Mouse (Mus musculus) spleen, adult 2 months (tissue): ENCODE data around the gene Csf2. TPM values are rescaled to one million over a fixed set of nuclear protein-coding genes. Genes with fewer than 3 reads are reported as not detected.
A peak's percentile ranks its signal among the peaks of the same experiment; 100 is the strongest.

Source experiments
- DNase-seq, 2 experiments: peaks; one replicate each; pipeline versions ENCODE4 v3.0.0 to v3.0.0-alpha.2; 2012 to 2021; ENCODE audit warnings: low spot score in 2 of 2, low read depth in 1 of 2
- H3K27ac ChIP-seq: fragments of 200-500 bp; 2 replicates; pipeline ENCODE4 v1.5.1; 2012; ENCODE audit warnings: low read length, inconsistent platforms; ENCODE audit not compliant: insufficient read depth
- H3K27me3 ChIP-seq: fragments of 200-500 bp; 2 replicates; pipeline ENCODE4 v1.6.1; 2012; ENCODE audit warnings: mild to moderate bottlenecking, moderate library complexity, low read length, inconsistent platforms; ENCODE audit not compliant: control insufficient read depth, insufficient read depth
- H3K36me3 ChIP-seq: fragments of 200-500 bp; 2 replicates; pipeline ENCODE4 v1.6.1; 2012; ENCODE audit warnings: mild to moderate bottlenecking, low read length, inconsistent platforms; ENCODE audit not compliant: control insufficient read depth, insufficient read depth
- H3K4me1 ChIP-seq: fragments of 200-500 bp; 2 replicates; pipeline ENCODE4 v1.6.1; 2011; ENCODE audit warnings: inconsistent platforms; ENCODE audit not compliant: control insufficient read depth, insufficient read depth, insufficient read length
- H3K4me3 ChIP-seq: fragments of 200-500 bp; 2 replicates; pipeline ENCODE4 v1.5.1; 2011; ENCODE audit warnings: mild to moderate bottlenecking, inconsistent platforms; ENCODE audit not compliant: insufficient read depth, insufficient read length; ENCODE audit errors: extremely low read depth
- CTCF ChIP-seq: fragments of 200-500 bp; IDR thresholded peaks from 2 replicates; pipeline ENCODE4 v1.5.1; 2011; ENCODE audit warnings: mild to moderate bottlenecking, inconsistent platforms; ENCODE audit not compliant: insufficient read depth, insufficient read length, insufficient replicate concordance; ENCODE audit errors: extremely low read depth
- POLR2A ChIP-seq: fragments of 200-500 bp; IDR thresholded peaks from 2 replicates; pipeline ENCODE4 v1.6.1; 2011; ENCODE audit warnings: low read depth, low read length, inconsistent platforms
- WGBS: fragments of 180-500 bp; shearing (Covaris S2); methylation state at CpG from one replicate; pipeline ENCODE4 v1.1.7; 2018; 5-methylcytosine and 5-hydroxymethylcytosine counted together
- polyA plus RNA-seq: library from polyadenylated mRNA; depleted of rRNA; stranded (reverse); fragments of >200 nt; gene quantifications from 2 replicates; pipeline ENCODE4 v1.2.3, GENCODE M21; 2012

The Csf2 gene
- polyA plus RNA-seq, 1 experiment, result not detected

- Histone ChIP-seq H3K27ac (no peak overlapping the region), H3K27me3 (no peaks in the 10 kb centered on the region), H3K4me3 (no peak overlapping the region), H3K4me1 (peaks cover 17% of the 10 kb centered on the region; the same call in 1 of the 2 replicates), H3K36me3 (no peaks in the 10 kb centered on the region)
- WGBS, result 34% methylated on average over 7 of the region's 7 CpGs
- TF ChIP-seq POLR2A (no peak), CTCF (no peak)
- DNase-seq, result no peak
Measured at GRCm38 (mm10) chr11:54217384-54217783, 32.1 kb downstream of the Csf2 start.

GRCm38 (mm10) chr11:54216091-54216490, 33.4 kb downstream of the Csf2 start:
- WGBS, result 87% methylated on average over 6 of the region's 6 CpGs
- no peak for DNase-seq
- Histone ChIP-seq H3K36me3 (no peaks in the 10 kb centered on the region), H3K4me1 (peaks cover 17% of the 10 kb centered on the region; the same call in 1 of the 2 replicates), H3K27me3 (no peaks in the 10 kb centered on the region), H3K4me3 (no peak overlapping the region), H3K27ac (no peak overlapping the region)
- TF ChIP-seq CTCF (no peak), POLR2A (no peak)

GRCm38 (mm10) chr11:54214499-54215443, 34.7 kb downstream of the Csf2 start:
- no peak overlapping the region; the same call in 1 of the 2 replicates for H3K4me3 ChIP-seq

GRCm38 (mm10) chr11:54213631-54214030, 35.8 kb downstream of the Csf2 start:
- WGBS, result 62% methylated on average over 5 of the region's 5 CpGs
- no peak for DNase-seq
- Histone ChIP-seq H3K4me1 (peaks cover 17% of the 10 kb centered on the region; the same call in 1 of the 2 replicates), H3K4me3 (no peak overlapping the region), H3K27me3 (no peaks in the 10 kb centered on the region), H3K36me3 (no peaks in the 10 kb centered on the region), H3K27ac (no peak overlapping the region)
- no peak for TF ChIP-seq POLR2A
- no peak for TF ChIP-seq CTCF

More at GRCm38 (mm10) chr11:54214499-54215443, 34.7 kb downstream of the Csf2 start:
- 8% methylated on average over 9 of the region's 9 CpGs for WGBS
- no peaks in the 10 kb centered on the region for H3K36me3 ChIP-seq
- TF ChIP-seq CTCF (no peak), POLR2A (no peak)
- no peaks in the 10 kb centered on the region for H3K27me3 ChIP-seq
- peaks cover 17% of the 10 kb centered on the region; the same call in 1 of the 2 replicates for H3K4me1 ChIP-seq
- H3K27ac ChIP-seq, result no peak overlapping the region; the same call in 1 of the 2 replicates
- peak in 1 of 2 experiments; percentile 14 for DNase-seq

- no peak for DNase-seq
- Histone ChIP-seq H3K4me3 (no peak overlapping the region), H3K27me3 (no peaks in the 10 kb centered on the region), H3K27ac (no peak overlapping the region), H3K36me3 (no peaks in the 10 kb centered on the region), H3K4me1 (no peaks in the 10 kb centered on the region)
- 77% methylated on average over 5 of the region's 5 CpGs for WGBS
- no peak for TF ChIP-seq CTCF
- TF ChIP-seq POLR2A, result no peak
Measured at GRCm38 (mm10) chr11:54206993-54207392, 42.5 kb downstream of the Csf2 start.

GRCm38 (mm10) chr11:54205366-54205765, 44.1 kb downstream of the Csf2 start:
- 76% methylated on average over 6 of the region's 6 CpGs for WGBS
- DNase-seq, result no peak
- H3K4me3 ChIP-seq, result no peak overlapping the region

More at GRCm38 (mm10) chr11:54205366-54205765, 44.1 kb downstream of the Csf2 start:
- no peaks in the 10 kb centered on the region for H3K27me3 ChIP-seq
- H3K4me1 ChIP-seq, result no peaks in the 10 kb centered on the region
- no peaks in the 10 kb centered on the region for H3K36me3 ChIP-seq
- TF ChIP-seq CTCF, result no peak
- no peak for TF ChIP-seq POLR2A
- H3K27ac ChIP-seq, result no peak overlapping the region
